Mouse (Mus musculus) lung, embryonic 16.5 days (tissue): ENCODE results near the gene Kif3c. TPM values are rescaled to one million over a fixed set of nuclear protein-coding genes. Genes with fewer than 3 reads are reported as not detected.
A peak's percentile ranks its signal among the peaks of the same experiment; 100 is the strongest.

ENCODE experiments used
- ATAC-seq: fragments of 200-750 bp; cut with Nextera tagmentation; 2 replicates; pipeline ENCODE4 v1.8.0; 2017; ENCODE audit warnings: low read depth, mild to moderate bottlenecking, moderate library complexity
- H3K27ac ChIP-seq: fragments of 300-500 bp; sonication (generic); 2 replicates; pipeline ENCODE4 v1.5.1; 2014; ENCODE audit warnings: mild to moderate bottlenecking, control low read depth, low read length
- H3K27me3 ChIP-seq: fragments of 300-500 bp; sonication (generic); 2 replicates; pipeline ENCODE4 v1.6.1; 2014; ENCODE audit warnings: low read depth, low read length, mixed read lengths; ENCODE audit not compliant: control insufficient read depth, insufficient read depth
- H3K36me3 ChIP-seq: fragments of 300-500 bp; sonication (generic); 2 replicates; pipeline ENCODE4 v1.6.1; 2014; ENCODE audit warnings: low read length; ENCODE audit not compliant: control insufficient read depth, insufficient read depth
- H3K4me1 ChIP-seq: fragments of 300-500 bp; sonication (generic); replicated peaks from 2 replicates; pipeline ENCODE4 v1.6.1; 2014; ENCODE audit warnings: low read length, mixed read lengths; ENCODE audit not compliant: control insufficient read depth, insufficient read depth
- H3K4me2 ChIP-seq: fragments of 300-500 bp; sonication (generic); 2 replicates; pipeline ENCODE4 v1.6.1; 2014; ENCODE audit warnings: low read depth, low read length, control low read depth
- H3K4me3 ChIP-seq: fragments of 300-500 bp; sonication (generic); 2 replicates; pipeline ENCODE4 v1.5.1; 2014; ENCODE audit warnings: mild to moderate bottlenecking, low read length, control low read depth
- H3K9ac ChIP-seq: fragments of 300-500 bp; sonication (generic); 2 replicates; pipeline ENCODE4 v1.6.1; 2014; ENCODE audit warnings: low read length, control low read depth
- H3K9me3 ChIP-seq: fragments of 300-500 bp; sonication (generic); 2 replicates; pipeline ENCODE4 v1.6.1; 2016; ENCODE audit warnings: low read length; ENCODE audit not compliant: control insufficient read depth
- WGBS: fragments of 180-500 bp; shearing (Covaris S2); extraction: QIAGEN DNeasy Blood & Tissue Kit; methylation state at CpG from one replicate; pipeline ENCODE4 v1.1.7; 2014; 5-methylcytosine and 5-hydroxymethylcytosine counted together
- polyA plus RNA-seq: library from polyadenylated mRNA; unstranded; fragments of >200 nt; fragmentation: Nextera tagmentation; extraction: Ambion mirVana; gene quantifications from 2 replicates; pipeline ENCODE4 v1.2.1, GENCODE M21; 2015

Kif3c gene
- polyA plus RNA-seq, 1 experiment from 2014 or later = 12.8 TPM

DNA sequence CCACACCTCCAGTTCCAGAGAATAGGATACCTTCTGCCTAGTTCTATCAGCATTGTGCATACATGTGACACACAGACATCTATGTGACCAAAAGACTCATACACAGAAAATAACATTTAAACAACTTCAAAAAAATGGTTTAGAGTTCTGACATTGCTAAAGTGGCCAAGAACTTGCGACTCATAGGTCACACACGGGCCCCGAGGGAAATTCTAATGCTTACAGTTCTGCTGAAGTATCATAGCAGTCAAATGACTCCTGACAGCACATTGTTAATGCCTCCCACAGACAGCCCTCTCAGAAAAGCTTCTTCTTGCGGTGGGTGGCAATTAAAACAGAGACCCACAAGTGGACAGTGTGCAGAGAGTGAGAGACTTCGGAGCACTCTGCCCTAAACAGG lies 19.9 kb upstream of the Kif3c start:
- no peak for ATAC-seq
- no peak overlapping the region for H3K4me3 ChIP-seq
- WGBS = 79% methylated on average over 5 of the region's 5 CpGs
- no peak overlapping the region for H3K9ac ChIP-seq
- no peaks in the 10 kb centered on the region for H3K9me3 ChIP-seq
- no peaks in the 10 kb centered on the region for H3K4me1 ChIP-seq
- no peaks in the 10 kb centered on the region for H3K27me3 ChIP-seq
- no peak overlapping the region for H3K4me2 ChIP-seq
- no peak overlapping the region for H3K27ac ChIP-seq
- no peaks in the 10 kb centered on the region for H3K36me3 ChIP-seq

DNA sequence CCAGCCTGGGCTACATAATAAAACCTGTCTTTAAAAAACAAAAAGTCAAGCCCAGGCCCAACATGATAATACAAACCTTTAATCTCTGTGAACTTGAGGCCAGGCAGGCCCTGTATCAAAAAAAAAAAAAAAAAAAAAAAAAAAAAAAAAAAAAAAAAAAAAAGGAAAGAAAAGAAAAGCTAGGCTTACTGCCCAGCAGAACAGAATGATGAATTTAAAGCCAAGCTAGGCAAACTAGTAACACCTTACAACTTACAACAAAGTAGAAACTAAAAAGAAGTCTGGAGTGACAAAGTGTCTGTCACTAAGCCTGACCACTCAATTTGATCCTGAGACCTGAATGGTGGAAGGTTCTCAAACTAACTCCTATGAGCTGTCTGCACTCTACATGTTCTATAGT lies 17.2 kb upstream of the Kif3c start:
- H3K4me2 ChIP-seq = no peak overlapping the region
- no peak for ATAC-seq
- no peaks in the 10 kb centered on the region for H3K36me3 ChIP-seq
- no peak overlapping the region for H3K9ac ChIP-seq
- H3K4me3 ChIP-seq = no peak overlapping the region
- no peaks in the 10 kb centered on the region for H3K9me3 ChIP-seq
- H3K27me3 ChIP-seq = no peaks in the 10 kb centered on the region
- H3K27ac ChIP-seq = no peak overlapping the region
- no peaks in the 10 kb centered on the region for H3K4me1 ChIP-seq

DNA sequence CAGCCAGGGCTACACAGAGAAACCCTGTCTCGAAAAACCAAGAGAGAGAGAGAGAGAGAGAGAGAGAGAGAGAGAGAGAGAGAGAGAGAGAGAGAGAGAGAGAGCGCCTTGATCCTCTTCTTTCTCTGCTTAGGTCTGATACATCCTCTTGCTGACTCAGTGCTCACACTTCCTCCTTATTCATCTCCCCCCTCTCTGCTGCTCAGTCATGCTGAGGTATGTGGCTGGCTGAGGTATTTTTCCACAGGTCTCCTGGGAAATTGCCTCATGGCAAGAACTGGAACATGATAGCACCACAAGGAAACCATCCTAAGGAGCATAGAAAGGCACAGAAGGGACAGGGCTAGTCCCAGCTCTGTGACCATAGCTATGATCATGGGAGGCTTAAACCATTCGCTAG lies 15.5 kb upstream of the Kif3c start:
- WGBS = 73% methylated on average over 3 of the region's 3 CpGs
- Histone ChIP-seq H3K27me3 (no peaks in the 10 kb centered on the region), H3K4me1 (no peaks in the 10 kb centered on the region), H3K27ac (no peak overlapping the region), H3K9me3 (no peaks in the 10 kb centered on the region), H3K4me3 (no peak overlapping the region), H3K36me3 (no peaks in the 10 kb centered on the region), H3K4me2 (no peak overlapping the region), H3K9ac (no peak overlapping the region)
- ATAC-seq = no peak

DNA sequence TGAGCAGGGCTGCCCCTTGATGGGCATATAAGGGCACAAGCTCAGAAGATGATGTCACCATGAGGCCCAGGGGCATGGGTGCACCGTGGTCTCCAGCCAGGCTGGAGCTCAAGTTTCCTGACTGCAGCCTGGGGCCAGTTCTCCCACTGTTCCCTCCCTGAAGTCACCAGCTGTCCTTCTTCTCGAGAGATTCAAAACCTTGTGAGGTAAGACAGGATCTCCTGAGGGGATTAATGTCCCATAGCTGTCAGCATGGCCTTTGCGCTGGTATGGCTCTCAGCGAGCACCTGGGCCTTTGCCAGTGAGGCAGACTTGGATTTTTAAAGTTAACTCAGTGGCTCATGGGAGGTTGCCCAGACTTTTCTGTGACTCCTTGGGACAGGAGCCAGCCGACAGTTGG lies 14.8 kb upstream of the Kif3c start:
- no peak for ATAC-seq
- H3K9ac ChIP-seq = no peak overlapping the region

DNA sequence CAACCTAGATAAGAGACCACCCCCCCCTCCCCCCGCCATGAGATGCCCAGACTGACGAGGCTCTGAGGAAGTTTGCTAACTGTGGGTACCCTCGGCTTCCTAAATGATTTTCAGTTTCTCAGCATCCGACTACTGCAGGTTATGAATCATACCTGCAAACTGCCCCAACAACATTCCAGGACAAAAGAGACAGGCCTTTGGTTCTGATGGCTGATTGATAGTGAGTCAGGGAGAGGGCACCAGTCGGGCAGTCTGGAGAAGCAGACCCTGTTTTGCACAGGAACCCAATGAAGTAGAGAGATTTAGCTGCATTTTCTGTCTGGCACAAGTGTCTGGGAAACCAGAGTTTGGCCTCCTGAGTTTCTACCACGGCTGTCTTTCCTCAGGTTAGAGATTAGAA lies 12.7 kb upstream of the Kif3c start:
- no peaks in the 10 kb centered on the region for H3K36me3 ChIP-seq

More for the DNA sequence above, 14.8 kb upstream of the Kif3c start:
- H3K27ac ChIP-seq = no peak overlapping the region
- no peak overlapping the region for H3K4me2 ChIP-seq
- no peaks in the 10 kb centered on the region for H3K4me1 ChIP-seq
- H3K4me3 ChIP-seq = no peak overlapping the region
- no peaks in the 10 kb centered on the region for H3K9me3 ChIP-seq
- H3K27me3 ChIP-seq = no peaks in the 10 kb centered on the region
- 61% methylated on average over 5 of the region's 5 CpGs for WGBS
- no peaks in the 10 kb centered on the region for H3K36me3 ChIP-seq

DNA sequence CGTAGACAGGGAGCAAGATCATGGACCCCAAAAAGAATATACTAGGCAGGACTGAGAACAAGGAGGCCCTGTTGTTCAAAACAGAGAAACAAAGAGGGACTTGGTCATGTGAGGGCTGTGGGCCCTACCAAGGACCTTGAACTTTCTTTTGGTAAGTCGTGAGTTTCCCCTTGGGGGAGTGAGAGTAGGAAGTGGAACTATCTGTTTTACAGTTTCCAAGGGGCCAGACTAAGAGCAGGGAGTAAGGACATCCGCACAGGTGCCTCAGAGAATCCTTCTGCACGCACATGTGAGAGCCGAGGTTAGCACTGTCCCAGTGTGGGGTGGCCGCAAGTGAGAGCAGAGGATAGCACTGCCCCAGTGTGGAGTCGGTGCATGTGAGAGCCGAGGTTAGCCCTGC lies 9.9 kb upstream of the Kif3c start:
- no peak overlapping the region for H3K9ac ChIP-seq
- no peak for ATAC-seq
- H3K9me3 ChIP-seq = no peaks in the 10 kb centered on the region
- 81% methylated on average over 8 of the region's 8 CpGs for WGBS
- no peaks in the 10 kb centered on the region for H3K27me3 ChIP-seq
- H3K4me2 ChIP-seq = no peak overlapping the region
- no peak overlapping the region for H3K27ac ChIP-seq
- no peak overlapping the region for H3K4me3 ChIP-seq
- no peaks in the 10 kb centered on the region for H3K36me3 ChIP-seq
- H3K4me1 ChIP-seq = no peaks in the 10 kb centered on the region

More for the DNA sequence above, 12.7 kb upstream of the Kif3c start:
- Histone ChIP-seq H3K9me3 (no peaks in the 10 kb centered on the region), H3K4me2 (no peak overlapping the region), H3K9ac (no peak overlapping the region), H3K4me3 (no peak overlapping the region), H3K27me3 (no peaks in the 10 kb centered on the region), H3K27ac (no peak overlapping the region), H3K4me1 (no peaks in the 10 kb centered on the region)
- WGBS = 46% methylated on average over 6 of the region's 6 CpGs
- no peak for ATAC-seq

DNA sequence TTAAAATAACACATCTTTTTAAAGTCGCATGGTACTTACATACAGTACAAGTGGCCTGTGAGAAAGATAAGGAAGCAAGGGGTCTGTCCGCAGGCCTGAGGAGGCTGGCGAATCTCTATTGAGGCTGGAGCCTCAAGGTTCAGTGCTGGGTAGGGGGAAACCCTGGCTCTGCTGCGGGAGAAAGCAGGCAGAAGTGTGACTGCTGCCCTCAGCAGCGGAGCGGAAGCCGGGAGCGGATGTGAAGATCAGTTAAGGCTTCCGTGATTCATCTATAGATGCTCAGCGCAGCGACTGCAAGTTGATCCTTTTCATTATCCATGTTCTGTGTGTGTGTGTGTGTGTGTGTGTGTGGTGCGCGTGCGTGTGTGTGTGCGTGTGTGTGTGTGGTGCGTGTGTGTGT lies 8.1 kb upstream of the Kif3c start:
- H3K4me1 ChIP-seq = no peaks in the 10 kb centered on the region
- H3K27ac ChIP-seq = no peak overlapping the region
- H3K36me3 ChIP-seq = no peaks in the 10 kb centered on the region
- H3K9ac ChIP-seq = 0 out of 2 replicates have a peak overlapping the region, but pooled peaks have one; percentile 39
- peak overlapping the region; percentile 44 for H3K4me2 ChIP-seq
- H3K4me3 ChIP-seq = peak overlapping the region; percentile 12; the same call in 1 of the 2 replicates
- ATAC-seq = no peak
- H3K27me3 ChIP-seq = no peaks in the 10 kb centered on the region
- 49% methylated on average over 13 of the region's 16 CpGs for WGBS
- no peaks in the 10 kb centered on the region for H3K9me3 ChIP-seq

DNA sequence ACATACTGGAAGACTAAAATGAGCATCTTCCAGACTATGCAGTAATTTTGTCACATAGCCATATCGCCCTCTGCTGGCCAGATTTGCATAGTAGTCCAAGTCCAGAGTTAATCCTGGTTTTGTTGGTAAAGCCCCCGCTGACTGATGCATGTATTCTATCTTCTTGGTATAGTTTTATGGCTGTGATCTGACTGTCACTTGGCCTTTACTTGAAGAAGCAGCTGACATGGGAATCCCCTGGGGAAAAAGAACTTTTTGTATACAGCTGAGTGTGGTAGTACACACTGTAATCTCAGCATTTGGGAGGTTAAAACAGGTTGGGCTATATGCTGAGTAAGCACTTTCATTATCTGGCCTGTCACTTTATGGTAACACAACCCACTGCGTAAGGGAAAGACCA lies 5.6 kb upstream of the Kif3c start:
- Histone ChIP-seq H3K4me3 (no peak overlapping the region), H3K4me1 (no peaks in the 10 kb centered on the region), H3K36me3 (no peaks in the 10 kb centered on the region), H3K9me3 (no peaks in the 10 kb centered on the region), H3K27me3 (no peaks in the 10 kb centered on the region), H3K9ac (no peak overlapping the region), H3K27ac (no peak overlapping the region), H3K4me2 (no peak overlapping the region)
- WGBS = 21% methylated on average over 3 of the region's 3 CpGs
- ATAC-seq = 0 out of 2 replicates have a peak, but pooled peaks have one; percentile 53

DNA sequence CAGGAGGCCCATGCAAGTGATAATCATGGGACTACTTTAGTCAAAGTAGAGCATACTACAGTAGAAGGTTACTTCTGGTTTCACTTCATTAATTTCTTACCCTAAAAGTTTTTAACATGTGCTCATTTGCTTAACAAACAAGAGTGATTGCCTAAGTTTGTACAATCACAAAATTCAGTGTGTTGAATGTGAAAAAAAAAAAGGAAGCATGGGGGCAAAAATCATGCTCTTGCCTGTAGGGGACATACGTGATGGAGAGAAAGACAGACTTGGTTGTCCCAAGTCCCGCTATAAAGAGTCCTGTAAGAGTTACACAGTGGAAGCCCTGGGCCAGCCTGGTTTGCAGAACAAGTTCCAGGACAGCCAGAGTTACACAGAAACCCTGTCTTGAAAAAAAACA lies 4.9 kb upstream of the Kif3c start:
- H3K27ac ChIP-seq = no peak overlapping the region
- H3K9me3 ChIP-seq = no peaks in the 10 kb centered on the region
- H3K4me1 ChIP-seq = 0 out of 2 replicates have a peak, but pooled peaks cover 3% of the 10 kb centered on the region
- no peaks in the 10 kb centered on the region for H3K27me3 ChIP-seq
- no peak overlapping the region for H3K4me2 ChIP-seq
- ATAC-seq = no peak
- no peak overlapping the region for H3K9ac ChIP-seq
- H3K4me3 ChIP-seq = no peak overlapping the region
- 78% methylated on average over 2 of the region's 2 CpGs for WGBS
- H3K36me3 ChIP-seq = no peaks in the 10 kb centered on the region

DNA sequence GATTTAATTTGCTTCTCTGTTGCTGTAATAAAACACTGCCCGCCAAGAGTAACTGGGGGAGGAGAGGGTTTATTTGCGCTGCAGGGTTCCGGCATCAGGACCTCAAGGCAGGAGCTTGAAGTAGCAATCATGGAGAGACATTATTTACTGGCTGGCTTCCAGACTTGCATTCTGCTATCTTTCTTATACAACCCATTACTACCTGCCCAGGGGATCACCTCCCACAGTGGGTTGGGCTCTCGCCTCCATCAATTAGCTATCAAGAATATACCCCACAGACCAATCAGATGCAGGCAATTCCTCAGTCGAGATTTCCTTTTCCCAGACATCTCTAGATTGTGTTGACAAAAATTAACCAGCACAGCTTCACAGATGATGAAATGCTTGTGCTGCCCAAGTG lies 856 bp upstream of the Kif3c start:
- Histone ChIP-seq H3K9ac (no peak overlapping the region), H3K27me3 (no peaks in the 10 kb centered on the region), H3K9me3 (peaks cover 2% of the 10 kb centered on the region; the same call in 1 of the 2 replicates), H3K4me2 (no peak overlapping the region), H3K36me3 (peaks cover 7% of the 10 kb centered on the region; the same call in 1 of the 2 replicates), H3K4me3 (no peak overlapping the region), H3K4me1 (peaks cover 15% of the 10 kb centered on the region), H3K27ac (no peak overlapping the region)
- WGBS = 85% methylated on average over 5 of the region's 5 CpGs
- no peak for ATAC-seq
